Mouse (Mus musculus) liver, embryonic 14.5 days (tissue): ENCODE data around the gene Adra1b.

Experiments used
- CTCF ChIP-seq: IDR thresholded peaks from 2 replicates; pipeline ENCODE4 v1.5.1; 2016; ENCODE audit warnings: antibody characterized with exemption, low read depth, control low read depth
- EP300 ChIP-seq: IDR thresholded peaks from 2 replicates; pipeline ENCODE4 v1.6.1; 2016; ENCODE audit warnings: antibody characterized with exemption, low read depth

GRCm38 (mm10) chr11:43779551-43779950 is 121.5 kb downstream of the Adra1b start:
- TF ChIP-seq EP300 (no peak), CTCF (no peak)
